Mouse (Mus musculus) lung, adult 18-20 months (tissue): ENCODE measurements around the gene Gm4791.

Experiments used
- DNase-seq, 2 experiments: peaks; one replicate each; pipeline ENCODE4 v3.0.0; 2022; ENCODE audit warnings: mixed read lengths in 2 of 2

The Gm4791 gene

GRCm38 (mm10) chr9:46998338-46998791 is at the start of gene Gm4791:
TSS of gene Gm4791 (plus strand) at chr9:46998741.
- no peak for DNase-seq

GRCm38 (mm10) chr9:46956286-46956685 is 42.3 kb upstream of the Gm4791 start:
- no peak for DNase-seq

GRCm38 (mm10) chr9:46957420-46957950 is 41.1 kb upstream of the Gm4791 start:
- no peak for DNase-seq

GRCm38 (mm10) chr9:46966028-46966427 is 32.5 kb upstream of the Gm4791 start:
- no peak for DNase-seq

- DNase-seq: no peak
Measured at GRCm38 (mm10) chr9:46968970-46969369, 29.6 kb upstream of the Gm4791 start.

- DNase-seq: no peak
Measured at GRCm38 (mm10) chr9:46969406-46969805, 29.1 kb upstream of the Gm4791 start.

- DNase-seq: no peak
Measured at GRCm38 (mm10) chr9:46978806-46979205, 19.7 kb upstream of the Gm4791 start.

GRCm38 (mm10) chr9:46980111-46980510 is 18.4 kb upstream of the Gm4791 start:
- DNase-seq: no peak

GRCm38 (mm10) chr9:46983471-46983870 is 15.1 kb upstream of the Gm4791 start:
- DNase-seq: no peak

GRCm38 (mm10) chr9:47041569-47041968 is 43.0 kb downstream of the Gm4791 start:
- no peak for DNase-seq
